Mouse (Mus musculus) hindbrain, postnatal 0 days (tissue): Measurements from ENCODE around the gene Rabl6. TPM values are rescaled to one million over a fixed set of nuclear protein-coding genes. Genes with fewer than 3 reads are reported as not detected.
A peak's percentile ranks its signal among the peaks of the same experiment; 100 is the strongest.

Experiments
- ATAC-seq: fragments of 200-750 bp; cut with Nextera tagmentation; 2 replicates; pipeline ENCODE4 v1.8.0; 2017; ENCODE audit warnings: mild to moderate bottlenecking, moderate TSS enrichment, moderate library complexity
- DNase-seq: peaks from one replicate; pipeline ENCODE4 v3.0.0-alpha.2; 2015; ENCODE audit warnings: low spot score
- H3K27ac ChIP-seq: fragments of 300-500 bp; sonication (generic); 2 replicates; pipeline ENCODE4 v1.5.1; 2014; ENCODE audit warnings: mild to moderate bottlenecking
- H3K27me3 ChIP-seq: fragments of 300-500 bp; sonication (generic); 2 replicates; pipeline ENCODE4 v1.6.1; 2014; ENCODE audit warnings: low read length, mixed read lengths; ENCODE audit not compliant: insufficient read depth
- H3K36me3 ChIP-seq: fragments of 300-500 bp; sonication (generic); 2 replicates; pipeline ENCODE4 v1.6.1; 2014; ENCODE audit warnings: low read length, mixed read lengths; ENCODE audit not compliant: insufficient read depth
- H3K4me1 ChIP-seq: fragments of 300-500 bp; sonication (generic); 2 replicates; pipeline ENCODE4 v1.6.1; 2014; ENCODE audit warnings: antibody characterized with exemption, low read length, mixed read lengths; ENCODE audit not compliant: insufficient read depth
- H3K4me2 ChIP-seq: fragments of 300-500 bp; sonication (generic); 2 replicates; pipeline ENCODE4 v1.6.1; 2014; ENCODE audit warnings: low read depth, mild to moderate bottlenecking, low read length, moderate library complexity, mixed read lengths
- H3K4me3 ChIP-seq: fragments of 300-500 bp; sonication (generic); 2 replicates; pipeline ENCODE4 v1.5.1; 2014; ENCODE audit warnings: low read length
- H3K9ac ChIP-seq: fragments of 300-500 bp; sonication (generic); replicated peaks from 2 replicates; pipeline ENCODE4 v1.6.1; 2014; ENCODE audit warnings: mild to moderate bottlenecking, low read length, moderate library complexity, mixed read lengths
- H3K9me3 ChIP-seq: fragments of 300-500 bp; sonication (generic); 2 replicates; pipeline ENCODE4 v1.6.1; 2016; ENCODE audit warnings: low read length, mixed read lengths
- CTCF ChIP-seq: IDR thresholded peaks from 2 replicates; pipeline ENCODE4 v1.5.1; 2016; ENCODE audit warnings: antibody characterized with exemption, control low read depth, low read depth
- WGBS: fragments of 180-500 bp; shearing (Covaris S2); extraction: QIAGEN DNeasy Blood & Tissue Kit; methylation state at CpG from one replicate; pipeline ENCODE4 v1.1.7; 2014; 5-methylcytosine and 5-hydroxymethylcytosine counted together
- polyA plus RNA-seq: library from polyadenylated mRNA; unstranded; fragments of >200 nt; fragmentation: Nextera tagmentation; extraction: Ambion mirVana; gene quantifications from 2 replicates; pipeline ENCODE4 v1.2.1, GENCODE M21; 2015
- total RNA-seq: library from RNA; depleted of rRNA; stranded (reverse); fragments of >200 nt; gene quantifications from 2 replicates; pipeline ENCODE4 v1.2.3, GENCODE M21; 2014

Rabl6 gene
- total and polyA plus RNA-seq, 2 experiments from 2014 or later: 53.0 to 71.8 TPM

- no peak overlapping the region for H3K4me2 ChIP-seq
- H3K4me3 ChIP-seq: no peak overlapping the region
- H3K9ac ChIP-seq: no peak overlapping the region
- ATAC-seq (no peak), DNase-seq (no peak)
- TF ChIP-seq CTCF: peak; percentile 14; the same call in 1 of the 2 replicates
- no peaks in the 10 kb centered on the region for H3K36me3 ChIP-seq
- H3K9me3 ChIP-seq: no peaks in the 10 kb centered on the region
- H3K4me1 ChIP-seq: no peaks in the 10 kb centered on the region
- H3K27ac ChIP-seq: no peak overlapping the region
- H3K27me3 ChIP-seq: no peaks in the 10 kb centered on the region
- WGBS: 50% methylated on average over 1 of the region's 1 CpGs
Measured at GRCm38 (mm10) chr2:25634046-25634445, 25.7 kb upstream of the Rabl6 start.

GRCm38 (mm10) chr2:25633616-25634015 is 25.3 kb upstream of the Rabl6 start:
- ATAC-seq: no peak
- H3K27me3 ChIP-seq: no peaks in the 10 kb centered on the region
- H3K36me3 ChIP-seq: no peaks in the 10 kb centered on the region
- no peak for TF ChIP-seq CTCF
- no peak overlapping the region for H3K9ac ChIP-seq
- no peaks in the 10 kb centered on the region for H3K9me3 ChIP-seq
- no peak overlapping the region for H3K27ac ChIP-seq
- no peak for DNase-seq
- WGBS: 80% methylated on average over 3 of the region's 3 CpGs
- no peaks in the 10 kb centered on the region for H3K4me1 ChIP-seq
- H3K4me2 ChIP-seq: no peak overlapping the region
- no peak overlapping the region for H3K4me3 ChIP-seq

- TF ChIP-seq CTCF: no peak
- H3K4me1 ChIP-seq: no peaks in the 10 kb centered on the region
- DNase-seq (no peak), ATAC-seq (no peak)
- no peaks in the 10 kb centered on the region for H3K36me3 ChIP-seq
- no peak overlapping the region for H3K4me2 ChIP-seq
- H3K4me3 ChIP-seq: no peak overlapping the region
- no peaks in the 10 kb centered on the region for H3K27me3 ChIP-seq
- no peak overlapping the region for H3K27ac ChIP-seq
- WGBS: 33% methylated on average over 4 of the region's 4 CpGs
- H3K9me3 ChIP-seq: no peaks in the 10 kb centered on the region
- no peak overlapping the region for H3K9ac ChIP-seq
Measured at GRCm38 (mm10) chr2:25628738-25629137, 20.4 kb upstream of the Rabl6 start.

GRCm38 (mm10) chr2:25627811-25628210 is 19.5 kb upstream of the Rabl6 start, which contains the start of gene Fcna:
TSS of gene Fcna (minus strand) at chr2:25628030.
- WGBS: 83% methylated on average over 6 of the region's 6 CpGs
- no peak for ATAC-seq

GRCm38 (mm10) chr2:25625986-25626385 is 17.7 kb upstream of the Rabl6 start:
- H3K9me3 ChIP-seq: no peaks in the 10 kb centered on the region

More at GRCm38 (mm10) chr2:25627811-25628210, 19.5 kb upstream of the Rabl6 start, which contains the start of gene Fcna:
- DNase-seq: no peak
- TF ChIP-seq CTCF: no peak
- Histone ChIP-seq H3K27ac (no peak within 1 kb of the TSS), H3K9ac (no peak within 1 kb of the TSS), H3K4me1 (no peaks in the 10 kb centered on the region), H3K27me3 (no peaks in the 10 kb centered on the region), H3K4me2 (no peak within 1 kb of the TSS), H3K36me3 (no peaks in the 10 kb centered on the region), H3K4me3 (no peak within 1 kb of the TSS), H3K9me3 (no peaks in the 10 kb centered on the region)

GRCm38 (mm10) chr2:25621229-25622200 is 13.2 kb upstream of the Rabl6 start, which contains the start of gene Tmem141:
TSS of gene Tmem141 (minus strand) at chr2:25622005.
- TF ChIP-seq CTCF: peak; percentile 74
- Histone ChIP-seq H3K36me3 (no peaks in the 10 kb centered on the region), H3K27me3 (0 out of 2 replicates have a peak, but pooled peaks cover 3% of the 10 kb centered on the region), H3K9ac (peak within 1 kb of the TSS; percentile 66), H3K27ac (peak within 1 kb of the TSS; percentile 68), H3K9me3 (no peaks in the 10 kb centered on the region), H3K4me3 (peak within 1 kb of the TSS; percentile 51), H3K4me1 (0 out of 2 replicates have a peak, but pooled peaks cover 7% of the 10 kb centered on the region), H3K4me2 (peak within 1 kb of the TSS; percentile 85)
- 5% methylated on average over 34 of the region's 34 CpGs for WGBS
- DNase-seq (peak; percentile 90), ATAC-seq (peak; percentile 96)

More at GRCm38 (mm10) chr2:25625986-25626385, 17.7 kb upstream of the Rabl6 start:
- H3K27me3 ChIP-seq: no peaks in the 10 kb centered on the region
- no peak overlapping the region for H3K9ac ChIP-seq
- DNase-seq: no peak
- ATAC-seq: no peak
- 65% methylated on average over 5 of the region's 5 CpGs for WGBS
- H3K27ac ChIP-seq: no peak overlapping the region
- no peak for TF ChIP-seq CTCF
- H3K4me3 ChIP-seq: no peak overlapping the region
- no peaks in the 10 kb centered on the region for H3K36me3 ChIP-seq
- 0 out of 2 replicates have a peak, but pooled peaks cover 2% of the 10 kb centered on the region for H3K4me1 ChIP-seq
- no peak overlapping the region for H3K4me2 ChIP-seq
